Mouse (Mus musculus) mouse embryonic stem cell (cell line): Measurements from ENCODE around the gene Fam174b.

Source experiments
- in situ Hi-C, 2 experiments: fragments of 300-500 bp; cut with MboI; formaldehyde crosslinking; loops; 1 replicate in 1 of 2; 3 replicates in 1 of 2; pipeline ENCODE4 v1.14.3; 2019 to 2020; ENCODE audit warnings: low sequenced_read_pairs in 2 of 2, low pct_unique_long_range_greater_than_20kb in 1 of 2, mixed read lengths in 1 of 2; ENCODE audit not compliant: unreplicated experiment in 1 of 2

The Fam174b gene

GRCm38 (mm10) chr7:73746836-73747235, 6.7 kb downstream of the Fam174b start:
- in situ Hi-C loops = loop anchor here in 1 of 2 experiments (10.0 kb wide), 1 partner anchor 92 kb away; no protein-coding TSS in a partner anchor

DNA sequence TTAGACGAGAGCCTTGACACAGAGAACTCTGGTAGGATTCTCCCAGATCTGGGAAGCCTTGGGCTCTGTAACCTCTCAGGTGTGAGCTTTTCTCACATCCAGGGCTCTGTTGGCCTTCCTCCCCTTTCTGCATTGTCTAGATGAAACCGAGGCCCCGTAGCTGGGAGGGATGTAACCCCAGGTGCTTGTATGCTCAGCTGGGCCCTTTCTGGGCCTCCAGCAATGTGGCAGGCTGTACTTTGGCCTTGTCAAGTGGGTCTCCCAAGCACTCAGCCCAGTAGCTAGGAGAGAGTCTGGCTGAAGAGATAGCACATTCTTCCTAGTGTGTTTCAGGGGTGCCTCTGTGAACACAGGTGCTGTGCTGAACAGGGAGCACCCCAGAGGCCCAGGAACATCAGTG, 7.4 kb downstream of the Fam174b start:
- in situ Hi-C loops = loop anchor here in 1 of 2 experiments (10.0 kb wide), 1 partner anchor 93 kb away; no protein-coding TSS in a partner anchor

DNA sequence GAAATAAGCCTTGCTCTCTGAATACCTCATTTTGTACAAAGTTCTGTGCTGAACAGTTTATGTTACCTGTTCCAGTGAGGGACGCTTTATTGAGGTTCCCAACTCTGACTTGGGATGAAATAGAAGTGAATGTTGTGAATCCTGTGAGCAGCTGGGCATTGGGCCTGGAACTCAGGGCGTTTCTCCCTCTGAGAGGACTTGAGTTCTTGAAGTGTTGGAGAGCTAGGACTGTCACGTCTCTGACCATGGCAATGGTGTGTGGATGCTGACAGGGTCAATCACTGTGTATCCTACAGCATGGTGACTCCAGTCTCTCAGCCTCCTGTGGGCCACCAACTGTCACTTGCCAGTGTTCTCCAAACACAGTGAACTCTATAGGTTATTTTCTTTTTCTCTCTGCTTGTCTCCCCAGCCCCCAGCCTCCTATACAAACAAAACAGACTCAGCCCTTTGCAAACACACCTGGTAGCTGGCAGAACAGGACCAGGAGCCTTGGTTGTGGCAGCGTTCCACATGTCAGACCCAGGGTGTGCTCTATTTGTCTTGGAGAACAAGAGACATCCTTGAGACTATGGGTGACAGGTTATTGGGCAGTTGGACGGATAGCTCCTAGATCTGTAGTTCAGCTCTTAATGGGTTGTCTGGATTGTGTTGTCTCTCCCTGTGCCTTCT, 8.5 kb downstream of the Fam174b start:
- in situ Hi-C loops = loop anchor here in 1 of 2 experiments (10.0 kb wide), 1 partner anchor 94 kb away; no protein-coding TSS in a partner anchor

GRCm38 (mm10) chr7:73749339-73749738, 9.2 kb downstream of the Fam174b start:
- in situ Hi-C loops = loop anchor here in 1 of 2 experiments (10.0 kb wide), 1 partner anchor 95 kb away; no protein-coding TSS in a partner anchor

DNA sequence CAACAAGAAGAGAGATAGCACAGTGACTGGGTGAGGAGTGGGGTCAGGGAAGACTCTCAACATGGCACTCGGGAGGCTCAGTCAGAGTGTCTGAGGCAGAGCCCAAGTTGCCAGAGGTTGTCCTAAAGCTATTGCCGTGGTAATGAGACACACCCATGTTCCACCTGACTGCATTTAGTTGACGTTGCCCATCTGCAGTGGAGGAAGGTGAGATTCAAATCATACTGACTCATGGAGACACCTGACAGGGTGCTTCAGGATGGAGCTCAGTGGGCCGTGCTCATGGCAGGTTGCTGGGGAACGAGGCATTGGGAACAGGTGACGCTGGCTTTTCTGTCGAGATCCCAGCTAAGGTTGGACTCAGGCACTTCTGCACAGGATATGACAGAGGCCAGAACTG, 9.9 kb downstream of the Fam174b start:
- in situ Hi-C loops = loop anchor here in 1 of 2 experiments (10.0 kb wide), 1 partner anchor 95 kb away; no protein-coding TSS in a partner anchor

DNA sequence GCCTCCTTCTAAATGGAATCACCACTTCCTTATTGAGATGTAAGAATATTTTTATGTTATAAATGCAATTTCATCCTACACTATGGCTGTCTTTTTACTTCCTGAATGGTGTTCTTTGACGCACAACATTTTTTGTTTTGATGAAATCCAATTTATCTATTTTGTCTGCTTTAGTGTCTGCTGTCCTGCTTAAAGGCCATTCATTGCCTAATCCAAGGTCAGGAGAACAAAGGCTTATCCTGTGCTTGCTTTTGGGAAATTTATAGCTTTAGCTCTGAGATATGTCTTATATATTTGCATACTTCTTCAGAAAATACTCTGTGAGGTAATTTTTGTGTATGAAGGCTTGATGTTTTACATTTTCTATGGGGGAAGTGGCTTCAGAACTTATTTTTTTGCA, 13.5 kb downstream of the Fam174b start:
- in situ Hi-C loops = no loop called here

DNA sequence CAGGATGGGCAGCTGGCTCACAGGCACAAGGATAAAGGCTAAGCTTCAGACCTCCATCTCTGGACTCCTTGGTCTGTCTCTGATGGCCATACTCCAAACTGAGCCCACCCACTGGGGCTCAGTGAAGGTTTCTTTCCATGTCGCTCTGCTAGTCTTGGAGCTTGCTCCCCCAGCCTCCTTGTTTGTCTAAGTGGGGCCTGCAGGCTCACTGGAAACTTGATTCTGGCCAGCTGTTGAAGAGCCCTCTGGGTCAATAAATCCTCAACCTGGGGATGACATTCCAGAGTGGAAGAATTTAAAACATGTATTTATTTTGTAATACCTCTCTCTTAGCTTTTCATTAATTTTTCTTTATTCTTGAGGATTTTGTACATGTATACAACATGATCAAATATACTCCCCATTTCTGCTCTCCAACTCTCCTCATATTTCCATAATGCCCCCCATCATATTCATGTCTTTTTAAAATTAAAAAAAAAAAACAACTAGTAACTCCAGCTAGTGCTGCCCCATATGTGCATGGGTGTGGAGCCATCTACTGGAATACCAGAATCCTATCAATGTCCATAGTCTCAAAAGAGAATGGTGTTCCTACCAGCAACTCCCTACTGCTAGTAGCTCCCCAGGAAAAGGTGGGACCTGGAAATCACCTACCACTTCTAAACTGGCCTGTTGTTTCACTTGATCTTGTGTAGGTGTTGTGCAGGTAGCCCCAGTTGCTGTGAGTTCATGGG, 15.4 kb downstream of the Fam174b start:
- in situ Hi-C loops = no loop called here

DNA sequence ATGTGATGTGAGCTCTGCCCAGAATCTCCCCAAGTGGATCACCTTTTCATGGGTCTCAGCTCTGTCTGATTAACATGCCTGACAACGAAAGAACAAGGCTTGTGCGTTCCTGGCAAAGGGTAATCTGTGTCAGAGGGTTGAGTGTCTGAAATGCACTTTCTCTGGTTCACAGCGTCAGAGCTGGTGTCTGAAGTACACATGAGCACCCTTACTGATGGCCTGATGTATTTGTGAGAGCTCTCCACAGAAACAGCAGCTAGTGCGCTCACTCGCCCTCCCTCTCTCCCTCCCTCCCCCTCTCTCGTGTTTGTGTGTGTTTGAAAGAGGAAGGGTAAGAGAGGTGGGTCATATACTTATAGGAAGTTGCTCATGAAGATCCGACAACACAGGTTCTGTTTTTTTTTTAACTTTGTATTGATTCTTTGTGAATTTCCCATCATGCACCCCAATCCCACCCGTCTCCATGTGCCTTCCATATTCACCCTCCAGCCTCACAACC, 21.6 kb downstream of the Fam174b start:
- in situ Hi-C loops = no loop called here

- in situ Hi-C loops = no loop called here
Observed at GRCm38 (mm10) chr7:73764679-73765078, 24.6 kb downstream of the Fam174b start.

DNA sequence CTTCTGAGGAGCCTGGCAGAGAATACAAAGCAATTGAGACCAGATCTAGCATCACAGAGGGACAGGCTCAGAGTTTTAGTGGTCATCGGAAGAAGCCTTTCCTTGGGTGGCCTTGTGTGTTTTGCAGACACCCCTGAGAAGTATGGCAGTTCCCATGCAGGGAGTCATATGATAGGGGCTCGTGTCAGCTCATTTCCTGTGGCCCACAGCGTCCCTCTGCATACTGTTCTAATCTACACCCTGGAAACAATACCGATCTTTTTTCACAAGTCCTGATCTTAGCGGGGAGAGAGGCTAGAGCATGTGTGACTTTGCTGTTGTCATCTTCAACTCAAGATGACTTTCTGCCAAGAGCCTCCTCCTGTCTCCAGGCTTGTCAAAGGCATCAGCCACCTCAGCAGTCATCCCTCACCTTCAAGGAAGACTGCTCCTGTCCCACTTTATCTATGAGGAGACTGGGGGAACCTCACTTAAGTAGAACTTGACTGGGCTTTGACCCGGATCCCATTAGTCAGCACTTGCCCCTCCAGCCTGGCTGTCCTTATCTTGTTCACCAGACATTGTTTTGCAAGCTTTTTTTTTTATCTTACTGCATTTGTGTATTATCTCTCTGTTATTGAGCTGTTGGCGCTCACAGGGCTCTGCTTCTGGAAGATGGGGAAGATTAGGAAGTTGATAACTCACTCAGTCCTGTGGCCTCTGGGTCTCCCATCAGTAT, 25.2 kb downstream of the Fam174b start:
- in situ Hi-C loops = no loop called here

DNA sequence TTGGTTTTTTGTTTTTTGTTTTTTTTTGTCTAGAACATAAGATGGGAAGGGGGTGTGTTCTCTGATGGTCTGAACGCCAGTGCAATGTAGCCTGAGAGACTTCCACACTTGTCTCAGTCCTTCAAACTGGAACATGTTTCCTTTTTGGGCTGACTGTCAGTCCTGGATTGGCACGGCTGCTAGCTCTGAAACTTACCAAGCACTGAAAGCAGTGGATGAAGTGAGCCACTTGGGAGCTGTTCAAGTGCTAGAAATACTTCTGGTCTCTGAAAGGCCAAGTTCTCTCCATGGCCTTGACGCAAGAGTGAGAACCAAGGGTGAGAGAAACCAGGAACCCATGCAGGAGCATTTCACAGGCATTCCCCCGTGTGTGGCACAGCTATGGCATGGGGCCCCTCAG, 29.1 kb downstream of the Fam174b start:
- in situ Hi-C loops = no loop called here

GRCm38 (mm10) chr7:73771384-73772274, 31.5 kb downstream of the Fam174b start:
- in situ Hi-C loops = no loop called here

DNA sequence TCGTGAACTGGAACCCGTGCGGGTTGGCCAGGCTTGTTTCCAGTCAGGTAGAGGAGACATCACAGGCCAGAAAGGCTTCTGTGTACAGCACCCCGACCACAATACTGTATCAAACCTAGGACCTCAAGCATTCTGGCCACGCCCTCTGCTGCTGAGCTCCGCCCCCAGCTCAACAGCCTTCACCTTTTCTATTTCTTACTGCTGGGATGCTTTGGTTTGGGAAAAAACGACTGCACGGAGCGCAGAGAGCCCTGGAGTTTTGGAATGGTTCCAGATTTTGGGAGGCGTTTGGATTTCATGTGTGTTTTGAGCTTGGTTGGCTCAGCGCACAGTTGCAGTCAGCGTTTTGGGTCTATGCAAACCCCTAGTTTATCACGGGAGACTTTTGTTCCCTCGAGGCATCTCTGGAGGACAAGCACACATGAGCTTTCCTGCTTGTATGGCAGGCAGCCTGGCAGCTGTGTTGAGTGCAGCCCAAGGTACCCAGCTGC, 32.2 kb downstream of the Fam174b start:
- in situ Hi-C loops = no loop called here

GRCm38 (mm10) chr7:73774781-73775180, 34.7 kb downstream of the Fam174b start:
- in situ Hi-C loops = no loop called here

DNA sequence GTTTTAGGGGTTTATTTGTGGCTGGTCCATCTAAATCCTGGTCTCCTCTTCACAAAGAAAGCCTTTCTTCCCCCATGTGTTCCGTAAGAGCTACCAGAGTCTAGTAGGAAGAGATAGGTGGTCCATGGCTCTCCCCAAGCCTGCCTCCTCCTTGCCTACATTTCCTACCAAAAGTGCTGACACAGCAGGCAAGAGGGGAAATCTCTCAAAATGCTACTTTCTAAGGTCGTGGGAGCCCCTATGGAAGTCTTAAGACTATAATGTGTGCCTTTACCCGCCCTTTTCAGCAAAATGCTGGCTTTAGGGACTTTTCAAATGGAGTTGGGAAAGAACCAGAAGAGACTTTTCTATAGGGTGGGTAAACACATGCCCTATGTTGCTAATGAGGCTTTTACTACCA, 37.7 kb downstream of the Fam174b start:
- in situ Hi-C loops = no loop called here

DNA sequence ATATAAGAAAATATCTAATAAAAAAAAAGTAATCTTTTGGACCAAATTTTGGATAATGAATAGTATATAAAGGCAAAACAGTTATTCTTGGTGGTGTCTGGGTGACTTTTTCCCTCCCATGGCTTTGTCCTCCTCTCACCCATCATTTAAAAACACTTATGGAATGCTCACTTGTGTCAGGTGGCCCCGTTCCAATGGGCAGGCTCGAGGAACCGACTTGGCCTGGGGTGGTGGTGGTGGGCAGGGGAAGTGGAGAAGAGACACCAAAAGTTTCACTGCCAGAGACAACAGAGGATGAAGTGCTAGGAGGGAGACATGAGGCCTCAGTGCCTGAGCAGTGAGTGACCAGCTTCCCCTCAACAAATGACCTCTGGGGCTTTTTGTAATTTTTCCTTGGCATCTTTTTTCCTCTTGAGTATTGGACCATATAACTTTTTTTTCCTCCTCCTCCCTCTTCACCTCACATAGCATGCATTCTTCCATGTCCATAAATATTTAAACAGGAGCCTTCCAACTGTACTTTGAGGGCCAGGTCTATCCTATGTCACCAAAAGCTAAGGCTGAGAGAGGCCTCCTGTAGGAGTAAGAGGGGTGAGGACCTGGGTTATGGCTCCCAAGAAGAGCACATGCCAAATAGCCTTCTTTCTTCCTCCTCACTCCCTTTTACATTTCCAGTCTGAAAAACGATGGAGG, 44.8 kb downstream of the Fam174b start:
- in situ Hi-C loops = no loop called here

GRCm38 (mm10) chr7:73785815-73786214, 45.7 kb downstream of the Fam174b start:
- in situ Hi-C loops = no loop called here
